Mouse (Mus musculus) erythroblast, embryonic 14.5 days (primary cell): Measurements from ENCODE around the gene Pip4k2a.

Source experiments
- GATA1 ChIP-seq: IDR thresholded peaks from 2 replicates; pipeline ENCODE4 v1.6.1; 2012; ENCODE audit warnings: low read length, inconsistent platforms, mixed read lengths
- TAL1 ChIP-seq: IDR thresholded peaks from 3 replicates; pipeline ENCODE4 v1.6.1; 2012; ENCODE audit warnings: low read length, inconsistent platforms, mixed read lengths

GRCm38 (mm10) chr2:18819520-18819919 lies 178.4 kb downstream of the Pip4k2a start:
- TF ChIP-seq GATA1, result no peak
- TF ChIP-seq TAL1, result no peak
